Mouse (Mus musculus) testis, adult 2 months (tissue): ENCODE results near the gene Cd151.

Experiments used
- CTCF ChIP-seq: fragments of 200-500 bp; IDR thresholded peaks from 2 replicates; pipeline ENCODE4 v1.5.1; 2012; ENCODE audit warnings: low read depth, mild to moderate bottlenecking, inconsistent platforms, low read length, moderate library complexity; ENCODE audit not compliant: control insufficient read depth, insufficient read depth, insufficient replicate concordance
- POLR2A ChIP-seq: fragments of 200-500 bp; IDR thresholded peaks from 2 replicates; pipeline ENCODE4 v1.6.1; 2012; ENCODE audit warnings: low read depth, mild to moderate bottlenecking, inconsistent platforms, low read length, moderate library complexity; ENCODE audit not compliant: control insufficient read depth

GRCm38 (mm10) chr7:141417731-141418681 lies 49.2 kb upstream of the Cd151 start:
- TF ChIP-seq CTCF = no peak
- TF ChIP-seq POLR2A = no peak
